In the genomic region with DNA sequence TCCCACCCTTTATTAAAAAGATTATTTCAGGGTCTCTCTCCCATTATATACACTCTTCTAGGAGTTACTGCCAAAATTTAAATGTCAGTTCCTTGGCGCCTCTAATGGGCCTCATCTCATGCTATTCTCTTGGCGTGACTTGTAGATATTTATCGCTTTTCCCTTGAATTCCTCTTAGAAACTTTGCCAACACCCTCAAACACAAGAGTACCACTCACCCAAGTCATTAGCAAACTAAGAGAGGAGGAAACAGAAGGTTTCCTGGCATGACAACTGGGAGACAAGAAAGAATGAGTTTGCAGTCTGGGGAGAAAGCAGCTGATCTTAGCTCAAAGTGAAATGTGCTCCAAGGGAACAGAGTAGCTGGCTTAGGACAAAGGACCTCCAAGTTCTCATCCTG, we compare ENCODE assay signal across 27 mouse cellular contexts.
DNase-seq lines count a peak whose midpoint lies in the region; ATAC-seq and TF ChIP-seq lines count a peak whose summit lies in the region.
"Had no signal": no experiment of that assay in that cellular context is flagged by ENCODE, and none has a peak within 500 bp of the region (broad histone marks: within the 10 kb centered on the region; RNA-seq: fewer than 3 reads in every experiment).

No protein-coding gene starts in this region.

- TF ChIP-seq CTCF in kidney, adult 2 months (conservative IDR thresholded peaks at IDR 0.05; ENCODE audit: insufficient read depth, insufficient read length, low read depth, low read length) = no peak
- no peak for TF ChIP-seq CTCF in forebrain, postnatal 0 days (IDR thresholded peaks at IDR 0.05; ENCODE audit: low read depth)

- no peaks in the 10 kb centered on the region for H3K36me3 ChIP-seq in forebrain, embryonic 13.5 days (ENCODE audit: poor library complexity, severe bottlenecking)
- no peaks in the 10 kb centered on the region for H3K36me3 ChIP-seq in forebrain, embryonic 11.5 days (ENCODE audit: control insufficient read depth, insufficient read depth, low read length)
- no peaks in the 10 kb centered on the region for H3K36me3 ChIP-seq in kidney, adult 2 months (ENCODE audit: control insufficient read depth, insufficient read depth, low read length)
- H3K36me3 ChIP-seq in forebrain, postnatal 0 days (ENCODE audit: insufficient read depth) = no peaks in the 10 kb centered on the region
- H3K36me3 ChIP-seq: G1E; heart, embryonic 12.5 days; hindbrain, embryonic 15.5 days; intestine, embryonic 15.5 days; limb, embryonic 13.5 days; midbrain, embryonic 15.5 days; stomach, embryonic 15.5 days had no signal

- no peak overlapping the region for H3K4me2 ChIP-seq in forebrain, embryonic 13.5 days
- H3K4me2 ChIP-seq in forebrain, embryonic 11.5 days (ENCODE audit: low read depth, low read length, severe bottlenecking) = no peak overlapping the region
- H3K4me2 ChIP-seq in forebrain, postnatal 0 days (ENCODE audit: low read depth) = no peak overlapping the region
- H3K4me2 ChIP-seq: heart, embryonic 12.5 days; hindbrain, embryonic 15.5 days; intestine, embryonic 15.5 days; limb, embryonic 13.5 days; liver, embryonic 11.5 days; midbrain, embryonic 15.5 days; stomach, embryonic 15.5 days had no signal

- peak; percentile 30; the same call in 1 of the 2 replicates for ATAC-seq in forebrain, embryonic 13.5 days
- ATAC-seq in forebrain, embryonic 11.5 days (replicated peaks; ENCODE audit: low FRiP score) = no peak
- peak; percentile 54; the same call in 1 of the 2 replicates for ATAC-seq in forebrain, postnatal 0 days
- ATAC-seq in inflammation-experienced regulatory T-cells, adult 6 months = no peak
- ATAC-seq: intestine, embryonic 15.5 days; midbrain, embryonic 15.5 days had no signal

- no peak overlapping the region for H3K27ac ChIP-seq in forebrain, embryonic 13.5 days
- no peak overlapping the region for H3K27ac ChIP-seq in forebrain, embryonic 11.5 days (ENCODE audit: low read depth, low read length)
- H3K27ac ChIP-seq in kidney, adult 2 months (ENCODE audit: insufficient read depth, low read depth, low read length) = no peak overlapping the region
- no peak overlapping the region for H3K27ac ChIP-seq in forebrain, postnatal 0 days (ENCODE audit: low read depth, low read length)
- H3K27ac ChIP-seq: heart, adult 2 months; hindbrain, embryonic 15.5 days; intestine, embryonic 15.5 days; limb, embryonic 13.5 days; midbrain, embryonic 15.5 days; stomach, embryonic 15.5 days had no signal

- no peak for DNase-seq in forebrain, embryonic 11.5 days (ENCODE audit: low spot score)
- peak; percentile 15 for DNase-seq in kidney, adult 2 months
- DNase-seq in kidney, adult 9 months = no peak
- peak; percentile 18 for DNase-seq in 416B (ENCODE audit: low read depth)
- DNase-seq in forebrain, postnatal 0 days = peak; percentile 31
- no peak for DNase-seq in testis, postnatal 10 days (ENCODE audit: low spot score)
- DNase-seq: adrenal gland, adult 8-10 months; cerebellum, adult 11-12 months; cerebellum, adult 9-11 months; heart, adult 2 months; heart, postnatal 4 days; kidney, postnatal 25 days; lung, postnatal 36 days; right cerebral cortex, postnatal 25 days; thymus, adult 18-20 months; thymus, postnatal 36 days had no signal

- H3K27me3 ChIP-seq in forebrain, embryonic 13.5 days = no peaks in the 10 kb centered on the region
- no peaks in the 10 kb centered on the region for H3K27me3 ChIP-seq in forebrain, embryonic 11.5 days (ENCODE audit: control insufficient read depth, insufficient read depth, low read length)
- H3K27me3 ChIP-seq in kidney, adult 2 months (replicated peaks; ENCODE audit: control insufficient read depth, insufficient read depth, low read length) = no peaks in the 10 kb centered on the region
- no peaks in the 10 kb centered on the region for H3K27me3 ChIP-seq in forebrain, postnatal 0 days (ENCODE audit: insufficient read depth, low read length)
- H3K27me3 ChIP-seq: heart, embryonic 12.5 days; hindbrain, embryonic 15.5 days; intestine, embryonic 15.5 days; limb, embryonic 13.5 days; midbrain, embryonic 15.5 days; stomach, embryonic 15.5 days had no signal

- no peak overlapping the region for H3K4me3 ChIP-seq in forebrain, embryonic 13.5 days
- no peak overlapping the region for H3K4me3 ChIP-seq in forebrain, embryonic 11.5 days (ENCODE audit: low read depth, low read length)
- H3K4me3 ChIP-seq in kidney, adult 2 months (ENCODE audit: insufficient read depth, low read depth, low read length) = no peak overlapping the region
- H3K4me3 ChIP-seq in forebrain, postnatal 0 days (ENCODE audit: low read depth, low read length) = no peak overlapping the region
- H3K4me3 ChIP-seq: erythroblast, embryonic 14.5 days; heart, adult 2 months; heart, embryonic 12.5 days; hindbrain, embryonic 15.5 days; intestine, embryonic 15.5 days; limb, embryonic 13.5 days; midbrain, embryonic 15.5 days; stomach, embryonic 15.5 days had no signal

- H3K4me1 ChIP-seq in forebrain, embryonic 13.5 days = no peaks in the 10 kb centered on the region
- no peaks in the 10 kb centered on the region for H3K4me1 ChIP-seq in forebrain, embryonic 11.5 days (replicated peaks; ENCODE audit: control insufficient read depth, insufficient read depth, low read length)
- H3K4me1 ChIP-seq in kidney, adult 2 months (ENCODE audit: control insufficient read depth, insufficient read depth, low read length) = no peaks in the 10 kb centered on the region
- H3K4me1 ChIP-seq in forebrain, postnatal 0 days (ENCODE audit: insufficient read depth) = no peaks in the 10 kb centered on the region
- H3K4me1 ChIP-seq: heart, embryonic 12.5 days; hindbrain, embryonic 15.5 days; intestine, embryonic 15.5 days; limb, embryonic 13.5 days; midbrain, embryonic 15.5 days; stomach, embryonic 15.5 days had no signal

- 85% methylated on average over 3 of the region's 3 CpGs for WGBS in forebrain, embryonic 13.5 days
- 90% methylated on average over 3 of the region's 3 CpGs for WGBS in forebrain, embryonic 11.5 days
- 76% methylated on average over 3 of the region's 3 CpGs for WGBS in kidney, adult 2 months
- 49% methylated on average over 3 of the region's 3 CpGs for WGBS in forebrain, postnatal 0 days

- no peaks in the 10 kb centered on the region for H3K9me3 ChIP-seq in forebrain, embryonic 13.5 days (replicated peaks)
- no peaks in the 10 kb centered on the region for H3K9me3 ChIP-seq in forebrain, embryonic 11.5 days (ENCODE audit: control insufficient read depth, low read length)
- no peaks in the 10 kb centered on the region for H3K9me3 ChIP-seq in forebrain, postnatal 0 days (ENCODE audit: low read length)
- H3K9me3 ChIP-seq: G1E; heart, embryonic 12.5 days; hindbrain, embryonic 15.5 days; intestine, embryonic 15.5 days; limb, embryonic 13.5 days; midbrain, embryonic 15.5 days; stomach, embryonic 15.5 days had no signal

- no peak overlapping the region for H3K9ac ChIP-seq in forebrain, embryonic 13.5 days
- no peak overlapping the region for H3K9ac ChIP-seq in forebrain, embryonic 11.5 days (ENCODE audit: low read length)
- no peak overlapping the region for H3K9ac ChIP-seq in forebrain, postnatal 0 days
- H3K9ac ChIP-seq: heart, embryonic 12.5 days; hindbrain, embryonic 15.5 days; intestine, embryonic 15.5 days; limb, embryonic 13.5 days; midbrain, embryonic 15.5 days; stomach, embryonic 15.5 days had no signal

- no peak for TF ChIP-seq POLR2A in kidney, adult 2 months (IDR thresholded peaks at IDR 0.05; ENCODE audit: low read depth, low read length)

Comparison
In these comparisons a context has a peak if more than half of its experiments do, and no peak if none do; other contexts are left out.
1. ATAC-seq: peak in forebrain, embryonic 13.5 days (single experiment) and forebrain, postnatal 0 days (single experiment); none in forebrain, embryonic 11.5 days (single experiment) and inflammation-experienced regulatory T-cells, adult 6 months (single experiment).
2. DNase-seq: peak in kidney, adult 2 months (single experiment), 416B (single experiment) and forebrain, postnatal 0 days (single experiment); none in forebrain, embryonic 11.5 days (single experiment), kidney, adult 9 months (single experiment) and testis, postnatal 10 days (single experiment).